Mouse (Mus musculus) heart, postnatal 25 days (tissue): ENCODE results near the gene Olfr1037. TPM values are rescaled to one million over a fixed set of nuclear protein-coding genes. Genes with fewer than 3 reads are reported as not detected.
"Not testable (repeated sequence)": the region's sequence is repeated elsewhere in the genome, so short reads cannot be mapped to it uniquely, and the experiment has no call there.

Experiments
- DNase-seq: peaks from one replicate; pipeline ENCODE4 v3.0.0; 2022; ENCODE audit warnings: low spot score
- intact Hi-C: fragments of 180-260 bp; cut with DNase I; formaldehyde crosslinking; loops from one replicate; pipeline ENCODE4 v1.15.1; 2025
- total RNA-seq, 2 experiments: library from RNA; stranded (reverse); gene quantifications; 2 replicates each; pipeline ENCODE4 v1.2.3; 2021

The Olfr1037 gene
- total RNA-seq = not detected

DNA sequence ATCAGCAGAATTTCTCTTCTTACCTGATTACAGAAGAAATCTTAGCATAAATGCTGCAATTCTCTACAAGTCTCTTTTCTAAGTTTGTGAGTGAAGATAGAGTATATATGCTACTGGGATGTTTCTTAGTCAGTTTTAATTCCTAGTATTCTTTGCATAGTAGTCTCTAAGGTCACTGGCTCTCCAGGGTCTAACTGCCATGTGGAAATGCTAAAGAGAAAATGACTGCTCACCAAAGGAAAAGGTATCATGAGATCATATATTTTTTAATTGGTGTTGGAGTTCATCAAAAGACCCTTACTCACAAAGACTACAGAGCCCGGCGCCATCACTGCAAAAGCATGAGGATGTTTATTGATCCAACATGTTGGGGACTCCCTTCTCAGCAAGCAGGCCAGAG lies at the start of gene Olfr1037:
TSS of gene Olfr1037 (minus strand) at position 101 of the 400 bp plus-strand sequence.
- intact Hi-C loops = no loop called here
- DNase-seq = no peak

GRCm38 (mm10) chr2:86135828-86136227 lies 48.6 kb upstream of the Olfr1037 start, which contains the start of gene Olfr1039:
TSS of gene Olfr1039 (minus strand) at chr2:86135928.
- no peak for DNase-seq
- intact Hi-C loops = no loop called here

DNA sequence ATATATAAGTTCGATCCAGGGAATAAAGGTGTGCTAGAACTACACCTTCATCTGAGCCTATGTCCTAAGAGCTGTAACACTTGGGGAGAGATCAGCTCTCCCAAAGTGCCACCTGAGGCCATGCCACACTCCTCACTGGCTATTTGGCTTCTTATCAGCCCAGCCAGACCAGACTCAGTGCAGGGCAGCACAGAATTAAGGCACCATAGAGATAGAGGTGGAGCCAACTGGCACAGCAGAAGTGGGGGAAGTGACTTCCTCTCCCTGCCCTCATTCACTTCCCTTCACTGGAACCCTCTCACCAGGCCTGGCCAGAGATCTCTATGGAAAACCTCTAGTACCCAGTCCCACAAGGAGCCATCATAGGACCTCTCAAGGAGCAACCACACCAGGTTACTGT lies 6.7 kb downstream of the Olfr1037 start:
- intact Hi-C loops, DNase-seq: not testable (repeated sequence)

- intact Hi-C loops, DNase-seq: not testable (repeated sequence)
Measured at GRCm38 (mm10) chr2:86073692-86074091, 13.5 kb downstream of the Olfr1037 start, which contains the start of gene Olfr1036. TSS of gene Olfr1036 (plus strand) at chr2:86073992.

- intact Hi-C loops = no loop called here
- no peak for DNase-seq
Measured at GRCm38 (mm10) chr2:86070189-86070588, 17.0 kb downstream of the Olfr1037 start.

- intact Hi-C loops, DNase-seq: not testable (repeated sequence)
Measured at GRCm38 (mm10) chr2:86063766-86064165, 23.4 kb downstream of the Olfr1037 start.

DNA sequence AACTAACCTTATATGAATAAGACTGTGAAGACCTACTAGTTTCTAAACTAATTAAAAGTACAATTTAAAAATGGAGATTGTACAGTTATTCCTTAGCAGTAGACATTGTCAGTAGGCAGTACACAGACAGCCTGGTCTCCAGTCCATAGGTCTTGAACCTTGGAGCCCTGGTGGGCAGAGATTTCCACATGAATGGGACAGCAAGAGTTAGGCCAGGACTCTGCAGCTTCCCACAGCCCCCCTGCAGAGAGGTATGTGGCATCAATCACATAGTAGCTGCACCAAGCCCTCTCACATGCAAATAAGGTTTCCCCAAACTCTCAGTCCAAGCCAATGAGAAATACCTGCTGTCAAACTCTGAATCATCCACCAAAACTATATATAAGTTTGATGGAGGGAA lies 36.4 kb downstream of the Olfr1037 start:
- intact Hi-C loops, DNase-seq: not testable (repeated sequence)

GRCm38 (mm10) chr2:86045561-86045960 lies 41.6 kb downstream of the Olfr1037 start, which contains the start of gene Olfr1034:
TSS of gene Olfr1034 (plus strand) at chr2:86045861.
- intact Hi-C loops = no loop called here

More at GRCm38 (mm10) chr2:86045561-86045960, 41.6 kb downstream of the Olfr1037 start, which contains the start of gene Olfr1034:
- no peak for DNase-seq

Other genes with a start within 250 kb of the Olfr1037 start
- not detected for gene Olfr1019, start 241.9 kb downstream of the Olfr1037 start, total RNA-seq
- not detected for gene Olfr1020, start 240.4 kb downstream of the Olfr1037 start, total RNA-seq
- gene Olfr1022, start 218.8 kb downstream of the Olfr1037 start, total RNA-seq = not detected
- not detected for gene Olfr1023, start 201.7 kb downstream of the Olfr1037 start, total RNA-seq
- not detected for gene Olfr1024, start 182.3 kb downstream of the Olfr1037 start, total RNA-seq
- not detected for gene Olfr1025-ps1, start 172.2 kb downstream of the Olfr1037 start, total RNA-seq
- gene Olfr1026, start 165.8 kb downstream of the Olfr1037 start, total RNA-seq = not detected
- not detected for gene Olfr1028, start 136.9 kb downstream of the Olfr1037 start, total RNA-seq
- not detected for gene Olfr1029, start 113.5 kb downstream of the Olfr1037 start, total RNA-seq
- not detected for gene Olfr1030, start 108.1 kb downstream of the Olfr1037 start, total RNA-seq
- gene Olfr1031, start 97.1 kb downstream of the Olfr1037 start, total RNA-seq = not detected
- not detected for gene Olfr1032, start 81.8 kb downstream of the Olfr1037 start, total RNA-seq
- 1 to 10 TPM; 5.3 to 6.2 TPM for gene Olfr1033, start 66.8 kb downstream of the Olfr1037 start, total RNA-seq
- gene Olfr1034, start 41.5 kb downstream of the Olfr1037 start, total RNA-seq = under 1 TPM; 0.14 to 0.16 TPM
- not detected for gene Olfr1036, start 13.4 kb downstream of the Olfr1037 start, total RNA-seq
- not detected for gene Olfr1039, start 48.5 kb upstream of the Olfr1037 start, total RNA-seq
- not detected for gene Olfr1040, start 59.3 kb upstream of the Olfr1037 start, total RNA-seq
- not detected for gene Olfr1042, start 74.5 kb upstream of the Olfr1037 start, total RNA-seq
- gene Olfr1043, start 80.1 kb upstream of the Olfr1037 start, total RNA-seq = not detected
- gene Olfr1044, start 90.4 kb upstream of the Olfr1037 start, total RNA-seq = not detected
- not detected for gene Olfr52, start 98.3 kb upstream of the Olfr1037 start, total RNA-seq
- gene Olfr1045, start 115.6 kb upstream of the Olfr1037 start, total RNA-seq = not detected
- gene Olfr1046, start 131.9 kb upstream of the Olfr1037 start, total RNA-seq = not detected
- gene Olfr1047, start 144.0 kb upstream of the Olfr1037 start, total RNA-seq = not detected
- not detected for gene Olfr1048, start 152.9 kb upstream of the Olfr1037 start, total RNA-seq
- not detected for gene Olfr1049, start 170.9 kb upstream of the Olfr1037 start, total RNA-seq
- not detected for gene Olfr1051, start 191.7 kb upstream of the Olfr1037 start, total RNA-seq
- not detected for gene Olfr1052, start 205.1 kb upstream of the Olfr1037 start, total RNA-seq
- not detected for gene Olfr1053, start 227.9 kb upstream of the Olfr1037 start, total RNA-seq
- gene Olfr1054, start 248.0 kb upstream of the Olfr1037 start, total RNA-seq = not detected